Mouse (Mus musculus): ENCODE data around the gene Zfp655.
"Not testable (repeated sequence)": the region's sequence is repeated elsewhere in the genome, so short reads cannot be mapped to it uniquely, and the experiment has no call there.

The Zfp655 gene

GRCm38 (mm10) chr5:145219981-145220380, 11.5 kb upstream of the Zfp655 start:
- CTCF ChIA-PET: interaction anchor here (0.6 kb wide), 1 partner anchor 53 kb away, joined by 3 read pairs; the partner anchor contains the start of genes Cpsf4 and Ptcd1

GRCm38 (mm10) chr5:145222840-145223239, 8.7 kb upstream of the Zfp655 start:
- CTCF ChIA-PET: no interaction called here

DNA sequence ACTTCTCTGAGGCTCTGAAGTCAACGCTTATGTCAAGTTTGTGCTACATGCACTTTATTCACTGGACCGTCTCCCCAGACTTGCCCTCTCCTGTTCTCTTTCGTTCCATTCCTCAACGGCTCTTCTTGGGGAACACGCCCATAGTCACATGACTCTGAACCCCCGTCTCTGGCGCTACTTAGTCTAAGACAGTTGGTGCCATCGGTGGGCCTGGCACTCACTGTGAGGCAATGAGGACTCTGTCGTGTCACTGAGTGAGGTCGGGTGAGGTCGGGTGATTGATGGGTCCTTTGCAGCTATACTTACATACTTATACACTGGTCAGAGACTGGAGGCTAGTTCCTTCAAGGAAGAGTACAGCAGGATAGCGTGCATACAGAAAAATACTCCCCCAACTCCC, 8.1 kb upstream of the Zfp655 start:
- CTCF ChIA-PET: interaction anchor here (0.7 kb wide), 1 partner anchor 52 kb away, joined by 5 read pairs; no protein-coding TSS in a partner anchor

DNA sequence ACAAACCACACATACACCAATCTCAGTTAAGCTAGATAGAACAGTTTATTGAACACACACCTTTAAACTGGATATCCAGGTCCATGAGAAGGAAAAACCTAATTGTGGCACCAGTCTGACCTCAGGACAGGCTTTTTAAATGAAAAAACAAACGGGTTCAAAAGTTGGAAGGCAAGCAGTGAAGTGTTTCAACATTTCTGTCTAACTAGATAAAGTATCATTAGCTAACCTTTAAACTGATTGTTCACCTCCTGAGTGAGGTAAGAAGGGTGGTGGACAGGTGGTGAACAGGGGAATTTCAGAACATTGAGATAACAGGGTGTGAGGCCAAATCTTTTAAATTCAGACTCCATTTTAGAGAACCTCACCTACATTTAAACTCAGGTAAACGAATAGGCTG, 5.1 kb upstream of the Zfp655 start:
- CTCF ChIA-PET: no interaction called here

DNA sequence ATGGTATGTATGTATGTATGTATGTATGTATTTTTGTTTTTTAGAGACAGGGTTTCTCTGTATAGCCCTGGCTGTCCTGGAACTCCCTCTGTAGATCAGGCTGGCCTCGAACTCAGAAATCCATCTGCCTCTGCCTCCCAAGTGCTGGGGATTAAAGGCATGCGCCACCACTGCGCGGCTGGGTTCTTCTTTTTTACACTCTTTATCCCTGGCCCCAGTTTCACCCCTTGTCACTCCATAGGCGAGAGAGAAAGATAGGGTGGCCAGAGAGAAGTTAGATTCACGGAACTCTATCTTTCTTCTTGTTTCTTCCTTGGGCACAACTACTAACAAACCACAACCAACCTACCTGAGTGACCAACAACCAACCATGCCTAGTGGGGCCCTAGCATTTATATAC, 2.2 kb upstream of the Zfp655 start:
- CTCF ChIA-PET: not testable (repeated sequence)

DNA sequence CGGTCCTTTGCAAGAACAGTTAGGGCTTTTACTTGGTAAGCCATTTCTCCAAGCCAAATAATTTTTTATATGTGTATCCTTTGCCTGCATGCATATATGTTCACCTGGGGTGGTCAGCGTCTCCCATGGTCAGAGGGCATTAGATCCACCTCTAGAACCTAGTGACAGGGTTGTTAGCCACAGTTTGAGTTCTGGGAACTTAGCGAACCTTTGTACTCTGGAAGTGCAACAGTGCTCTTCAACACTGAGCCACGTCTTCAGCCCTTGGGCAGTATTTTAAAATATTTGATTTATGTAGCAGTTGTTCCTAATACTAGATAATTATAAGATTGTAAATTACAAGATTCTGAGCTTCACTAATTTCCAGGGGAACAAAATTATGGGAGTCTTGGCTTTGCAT, 874 bp upstream of the Zfp655 start:
- CTCF ChIA-PET: interaction anchor here (0.5 to 0.7 kb wide), 2 partner anchors 26 to 82 kb away, joined by 3 to 7 read pairs; partner anchors contain the start of gene Zkscan5

- CTCF ChIA-PET: no interaction called here
Measured at GRCm38 (mm10) chr5:145231893-145232411, 437 bp downstream of the Zfp655 start.

DNA sequence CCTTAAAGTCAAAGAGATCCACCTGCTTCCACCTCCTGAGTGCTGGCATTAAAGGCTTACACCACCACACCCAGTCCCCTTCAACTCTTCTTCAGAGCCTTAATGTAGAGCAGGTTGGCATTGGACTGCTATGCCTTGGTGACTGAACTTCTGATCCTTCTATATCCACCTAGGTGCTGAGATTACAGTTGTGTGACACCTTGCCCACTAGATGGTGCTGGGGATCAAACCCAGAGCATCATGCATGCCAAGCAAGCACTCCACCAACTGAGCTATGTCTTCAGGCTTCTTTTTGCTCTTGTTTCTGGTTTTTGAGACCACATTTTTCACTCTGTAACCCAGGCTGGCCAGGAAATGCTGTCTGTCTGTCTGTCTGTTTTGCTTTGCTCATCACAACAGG, 3.1 kb downstream of the Zfp655 start:
- CTCF ChIA-PET: no interaction called here

DNA sequence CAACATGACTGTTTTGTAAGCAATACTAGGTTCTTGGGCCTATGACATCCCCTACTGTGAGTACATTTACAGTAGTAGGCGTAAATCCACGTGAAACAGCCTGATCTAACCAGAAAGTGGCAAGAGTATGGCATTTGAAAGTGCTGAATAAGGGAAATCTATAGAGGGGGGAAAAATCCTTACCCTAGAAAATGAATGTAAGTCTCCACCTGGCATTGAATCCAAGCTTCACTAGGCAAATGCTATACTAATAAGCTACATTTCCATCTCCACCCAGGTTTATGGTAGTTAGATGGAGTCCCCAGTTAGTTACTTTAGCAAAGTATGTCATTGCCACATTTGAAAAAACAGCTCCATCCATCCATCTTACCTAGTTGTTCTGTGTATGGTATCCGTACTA, 18.0 kb downstream of the Zfp655 start:
- CTCF ChIA-PET: no interaction called here

GRCm38 (mm10) chr5:145273568-145273967, 42.1 kb downstream of the Zfp655 start:
- CTCF ChIA-PET: not testable (repeated sequence)

- CTCF ChIA-PET: no interaction called here
Measured at GRCm38 (mm10) chr5:145279948-145280347, 48.4 kb downstream of the Zfp655 start.

GRCm38 (mm10) chr5:145280371-145281143, 49.0 kb downstream of the Zfp655 start, which contains the start of gene Zscan25:
TSS of gene Zscan25 (plus strand) at chr5:145280500.
- CTCF ChIA-PET: interaction anchor here (0.6 kb wide), 1 partner anchor 1689 kb away, joined by 4 read pairs; no protein-coding TSS in a partner anchor

- CTCF ChIA-PET: no interaction called here
Measured at GRCm38 (mm10) chr5:145288382-145288781, 56.9 kb downstream of the Zfp655 start.

- CTCF ChIA-PET: no interaction called here
Measured at GRCm38 (mm10) chr5:145290697-145291096, 59.2 kb downstream of the Zfp655 start.

- CTCF ChIA-PET: no interaction called here
Measured at GRCm38 (mm10) chr5:145292398-145292797, 60.9 kb downstream of the Zfp655 start.

Data from spleen, embryonic (tissue).